Mouse (Mus musculus) stomach, postnatal 0 days (tissue): Measurements from ENCODE around the gene Sptbn2.

Source experiments
- CTCF ChIP-seq: IDR thresholded peaks from 2 replicates; pipeline ENCODE4 v1.5.1; 2016; ENCODE audit warnings: antibody characterized with exemption, low read depth, mild to moderate bottlenecking, moderate library complexity
- EP300 ChIP-seq: optimal IDR thresholded peaks from 2 replicates; pipeline ENCODE3; 2016; ENCODE audit warnings: antibody characterized with exemption

- TF ChIP-seq CTCF: no peak
- TF ChIP-seq EP300: no peak
Observed at GRCm38 (mm10) chr19:4698856-4699255, 12.1 kb upstream of the Sptbn2 start.
